Mouse (Mus musculus) stomach, postnatal 0 days (tissue): ENCODE data around the gene Lmo7. TPM values are rescaled to one million over a fixed set of nuclear protein-coding genes. Genes with fewer than 3 reads are reported as not detected.
A peak's percentile ranks its signal among the peaks of the same experiment; 100 is the strongest.

Experiments used
- ATAC-seq: fragments of 200-750 bp; cut with Nextera tagmentation; 2 replicates; pipeline ENCODE4 v1.8.0; 2017; ENCODE audit not compliant: low FRiP score, low TSS enrichment
- DNase-seq: peaks from one replicate; pipeline ENCODE4 v3.0.0-alpha.2; 2016; ENCODE audit warnings: low spot score
- H3K27ac ChIP-seq: fragments of 300-500 bp; sonication (generic); replicated peaks from 2 replicates; pipeline ENCODE4 v1.5.1; 2014; ENCODE audit warnings: mild to moderate bottlenecking, control low read depth
- H3K27me3 ChIP-seq: fragments of 300-500 bp; sonication (generic); 2 replicates; pipeline ENCODE4 v1.6.1; 2014; ENCODE audit warnings: low read length; ENCODE audit not compliant: control insufficient read depth, insufficient read depth
- H3K36me3 ChIP-seq: fragments of 300-500 bp; sonication (generic); 2 replicates; pipeline ENCODE4 v1.6.1; 2014; ENCODE audit warnings: low read length, mixed read lengths; ENCODE audit not compliant: control insufficient read depth, insufficient read depth
- H3K4me1 ChIP-seq: fragments of 300-500 bp; sonication (generic); replicated peaks from 2 replicates; pipeline ENCODE4 v1.6.1; 2014; ENCODE audit warnings: antibody characterized with exemption; ENCODE audit not compliant: control insufficient read depth, insufficient read depth
- H3K4me2 ChIP-seq: fragments of 300-500 bp; sonication (generic); replicated peaks from 2 replicates; pipeline ENCODE4 v1.6.1; 2014; ENCODE audit warnings: low read depth, mild to moderate bottlenecking, control low read depth, moderate library complexity
- H3K4me3 ChIP-seq: fragments of 300-500 bp; sonication (generic); 2 replicates; pipeline ENCODE4 v1.5.1; 2014; ENCODE audit warnings: low read depth, low read length, control low read depth
- H3K9ac ChIP-seq: fragments of 300-500 bp; sonication (generic); 2 replicates; pipeline ENCODE4 v1.6.1; 2014; ENCODE audit warnings: mild to moderate bottlenecking, low read length, control low read depth, mixed read lengths
- H3K9me3 ChIP-seq: fragments of 300-500 bp; sonication (generic); 2 replicates; pipeline ENCODE4 v1.6.1; 2016; ENCODE audit warnings: low read length; ENCODE audit not compliant: control insufficient read depth
- CTCF ChIP-seq: IDR thresholded peaks from 2 replicates; pipeline ENCODE4 v1.5.1; 2016; ENCODE audit warnings: antibody characterized with exemption, low read depth, mild to moderate bottlenecking, moderate library complexity
- EP300 ChIP-seq: optimal IDR thresholded peaks from 2 replicates; pipeline ENCODE3; 2016; ENCODE audit warnings: antibody characterized with exemption
- WGBS: fragments of 180-500 bp; shearing (Covaris S2); extraction: QIAGEN DNeasy Blood & Tissue Kit; methylation state at CpG from one replicate; pipeline ENCODE4 v1.1.7; 2014; 5-methylcytosine and 5-hydroxymethylcytosine counted together
- polyA plus RNA-seq: library from polyadenylated mRNA; unstranded; fragments of >200 nt; fragmentation: Nextera tagmentation; extraction: Ambion mirVana; gene quantifications from 2 replicates; pipeline ENCODE4 v1.2.1, GENCODE M21; 2015

The Lmo7 gene
- polyA plus RNA-seq, 1 experiment from 2014 or later = 20.4 TPM

DNA sequence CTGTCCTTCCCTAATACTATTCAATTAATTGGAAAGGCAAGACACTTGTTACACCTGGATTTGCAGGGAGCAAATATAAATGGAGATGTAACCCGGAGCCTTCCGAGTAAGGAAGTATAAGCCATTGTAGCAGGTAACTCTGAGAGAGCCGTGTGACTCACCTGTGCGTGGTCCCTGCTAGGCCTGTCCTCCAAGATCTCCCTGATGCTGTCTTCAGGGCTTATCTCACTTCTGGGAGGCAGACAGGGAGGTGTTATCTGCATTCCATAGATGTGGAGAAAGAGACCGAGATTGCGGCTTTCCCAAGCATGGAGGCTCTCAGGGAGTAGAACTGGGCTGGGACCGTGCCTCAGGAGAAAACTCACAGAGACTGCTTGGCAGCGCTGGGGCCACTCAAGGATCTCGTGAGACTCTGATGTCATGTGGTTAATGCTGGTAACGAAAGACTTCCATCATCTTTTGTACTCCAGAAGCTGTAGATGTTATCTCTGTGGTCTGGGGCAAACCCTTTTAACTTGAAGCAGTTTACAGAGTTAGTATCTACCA, 162.2 kb downstream of the Lmo7 start:
- H3K27me3 ChIP-seq = no peaks in the 10 kb centered on the region
- no peak for DNase-seq
- no peaks in the 10 kb centered on the region for H3K36me3 ChIP-seq
- 60% methylated on average over 10 of the region's 10 CpGs for WGBS
- ATAC-seq = peak; percentile 73
- no peak overlapping the region for H3K4me3 ChIP-seq
- no peaks in the 10 kb centered on the region for H3K4me1 ChIP-seq
- no peak overlapping the region for H3K4me2 ChIP-seq
- H3K9me3 ChIP-seq = no peaks in the 10 kb centered on the region
- TF ChIP-seq EP300 = no peak
- TF ChIP-seq CTCF = no peak
- no peak overlapping the region for H3K9ac ChIP-seq
- no peak overlapping the region for H3K27ac ChIP-seq

DNA sequence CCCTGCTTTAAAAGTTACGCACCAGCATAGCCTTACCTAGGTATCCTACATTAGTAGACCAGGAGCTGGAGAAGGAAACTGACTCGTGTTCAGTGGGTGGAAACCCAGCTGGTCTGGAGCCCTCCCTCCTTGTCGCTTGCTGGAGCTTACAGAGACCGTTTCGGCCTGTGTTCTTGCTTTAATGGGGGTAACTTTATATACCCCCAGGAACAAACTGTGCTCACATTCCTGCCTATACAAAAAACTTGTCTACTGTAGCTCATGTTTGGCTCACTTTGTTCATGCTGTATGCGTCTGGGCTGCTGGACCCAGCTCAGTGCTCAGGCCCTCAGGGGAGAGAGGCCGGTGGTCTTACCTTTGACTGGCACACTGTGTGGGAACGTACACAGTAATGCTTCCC, 162.7 kb downstream of the Lmo7 start:
- WGBS = 86% methylated on average over 8 of the region's 8 CpGs
- Histone ChIP-seq H3K4me2 (no peak overlapping the region), H3K4me1 (no peaks in the 10 kb centered on the region), H3K27ac (no peak overlapping the region), H3K36me3 (no peaks in the 10 kb centered on the region), H3K4me3 (no peak overlapping the region), H3K9ac (no peak overlapping the region), H3K27me3 (no peaks in the 10 kb centered on the region), H3K9me3 (no peaks in the 10 kb centered on the region)
- 0 out of 2 replicates have a peak, but pooled peaks have one; percentile 15 for ATAC-seq
- DNase-seq = no peak
- TF ChIP-seq CTCF (no peak), EP300 (no peak)

GRCm38 (mm10) chr14:101893215-101893614, 163.5 kb downstream of the Lmo7 start:
- H3K36me3 ChIP-seq = no peaks in the 10 kb centered on the region
- no peaks in the 10 kb centered on the region for H3K4me1 ChIP-seq
- ATAC-seq (no peak), DNase-seq (no peak)
- H3K4me3 ChIP-seq = no peak overlapping the region
- no peaks in the 10 kb centered on the region for H3K9me3 ChIP-seq
- H3K27ac ChIP-seq = no peak overlapping the region
- H3K27me3 ChIP-seq = no peaks in the 10 kb centered on the region
- no peak for TF ChIP-seq CTCF
- no peak for TF ChIP-seq EP300
- 83% methylated on average over 6 of the region's 6 CpGs for WGBS
- H3K4me2 ChIP-seq = no peak overlapping the region
- no peak overlapping the region for H3K9ac ChIP-seq

DNA sequence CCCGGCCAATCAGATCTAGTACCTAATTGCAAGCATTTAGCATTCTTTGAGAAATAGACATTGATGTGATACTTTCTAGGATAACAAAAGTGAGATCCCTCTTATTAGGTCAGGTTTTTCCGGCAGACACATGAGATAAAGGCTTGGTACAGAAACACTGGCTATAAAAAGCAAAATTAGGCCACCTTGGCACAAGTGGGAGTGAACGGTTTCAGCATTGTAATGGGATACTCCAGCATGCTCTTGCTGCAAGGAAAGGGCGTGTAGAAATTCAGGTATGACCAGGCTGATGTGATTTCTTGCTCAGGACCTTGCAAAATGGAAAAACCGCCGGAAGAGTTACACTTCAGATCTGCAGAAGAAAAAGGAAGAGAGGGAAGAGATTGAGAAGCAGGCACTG, 168.5 kb downstream of the Lmo7 start:
- no peaks in the 10 kb centered on the region for H3K9me3 ChIP-seq
- no peak for DNase-seq
- no peak overlapping the region for H3K4me2 ChIP-seq
- no peaks in the 10 kb centered on the region for H3K27me3 ChIP-seq
- no peak overlapping the region for H3K4me3 ChIP-seq
- no peak overlapping the region for H3K9ac ChIP-seq
- 68% methylated on average over 6 of the region's 6 CpGs for WGBS
- no peaks in the 10 kb centered on the region; the same call in 1 of the 2 replicates for H3K36me3 ChIP-seq
- no peak overlapping the region for H3K27ac ChIP-seq
- TF ChIP-seq CTCF (no peak), EP300 (no peak)
- H3K4me1 ChIP-seq = no peaks in the 10 kb centered on the region
- no peak for ATAC-seq

GRCm38 (mm10) chr14:101901496-101901895, 171.7 kb downstream of the Lmo7 start:
- H3K4me3 ChIP-seq = no peak overlapping the region
- no peaks in the 10 kb centered on the region; the same call in 1 of the 2 replicates for H3K36me3 ChIP-seq
- H3K9me3 ChIP-seq = no peaks in the 10 kb centered on the region
- TF ChIP-seq CTCF (no peak), EP300 (no peak)
- no peak overlapping the region for H3K27ac ChIP-seq
- H3K4me1 ChIP-seq = no peaks in the 10 kb centered on the region
- ATAC-seq (no peak), DNase-seq (no peak)
- no peaks in the 10 kb centered on the region for H3K27me3 ChIP-seq
- 41% methylated on average over 7 of the region's 7 CpGs for WGBS
- H3K9ac ChIP-seq = no peak overlapping the region
- H3K4me2 ChIP-seq = no peak overlapping the region

DNA sequence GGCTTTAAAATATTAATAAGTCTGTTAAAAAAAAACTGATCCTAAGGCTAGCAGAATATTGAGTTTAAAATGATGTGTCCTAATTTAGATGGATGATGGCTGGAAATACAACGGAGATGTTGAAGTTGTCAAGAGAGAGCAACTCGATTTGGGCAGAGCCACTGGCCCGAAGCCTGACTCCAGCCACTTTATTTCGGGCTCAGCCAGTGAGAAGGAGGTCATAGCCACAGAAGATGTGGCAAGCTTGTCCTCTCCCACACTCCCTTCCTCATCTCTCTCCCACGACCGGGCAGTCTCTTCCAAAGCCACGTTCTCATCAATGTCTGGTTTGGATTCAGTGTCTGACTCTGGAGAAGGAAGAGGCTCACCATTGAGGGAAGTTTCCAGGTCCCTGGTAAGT, 172.2 kb downstream of the Lmo7 start:
- DNase-seq (no peak), ATAC-seq (no peak)
- H3K9ac ChIP-seq = no peak overlapping the region
- 76% methylated on average over 7 of the region's 7 CpGs for WGBS
- H3K4me2 ChIP-seq = no peak overlapping the region
- H3K4me3 ChIP-seq = no peak overlapping the region
- H3K27ac ChIP-seq = no peak overlapping the region
- no peaks in the 10 kb centered on the region for H3K9me3 ChIP-seq
- H3K36me3 ChIP-seq = no peaks in the 10 kb centered on the region; the same call in 1 of the 2 replicates
- no peak for TF ChIP-seq EP300
- TF ChIP-seq CTCF = no peak
- H3K4me1 ChIP-seq = no peaks in the 10 kb centered on the region
- no peaks in the 10 kb centered on the region for H3K27me3 ChIP-seq
